Mouse (Mus musculus): ENCODE measurements around the gene P3h4. TPM values are rescaled to one million over a fixed set of nuclear protein-coding genes. Genes with fewer than 3 reads are reported as not detected.

Gene P3h4
- polyA plus RNA-seq (2016; fragmentation: Nextera tagmentation; extraction: Ambion mirVana) = 18.7 and 20.5 TPM in 2 replicates

DNA sequence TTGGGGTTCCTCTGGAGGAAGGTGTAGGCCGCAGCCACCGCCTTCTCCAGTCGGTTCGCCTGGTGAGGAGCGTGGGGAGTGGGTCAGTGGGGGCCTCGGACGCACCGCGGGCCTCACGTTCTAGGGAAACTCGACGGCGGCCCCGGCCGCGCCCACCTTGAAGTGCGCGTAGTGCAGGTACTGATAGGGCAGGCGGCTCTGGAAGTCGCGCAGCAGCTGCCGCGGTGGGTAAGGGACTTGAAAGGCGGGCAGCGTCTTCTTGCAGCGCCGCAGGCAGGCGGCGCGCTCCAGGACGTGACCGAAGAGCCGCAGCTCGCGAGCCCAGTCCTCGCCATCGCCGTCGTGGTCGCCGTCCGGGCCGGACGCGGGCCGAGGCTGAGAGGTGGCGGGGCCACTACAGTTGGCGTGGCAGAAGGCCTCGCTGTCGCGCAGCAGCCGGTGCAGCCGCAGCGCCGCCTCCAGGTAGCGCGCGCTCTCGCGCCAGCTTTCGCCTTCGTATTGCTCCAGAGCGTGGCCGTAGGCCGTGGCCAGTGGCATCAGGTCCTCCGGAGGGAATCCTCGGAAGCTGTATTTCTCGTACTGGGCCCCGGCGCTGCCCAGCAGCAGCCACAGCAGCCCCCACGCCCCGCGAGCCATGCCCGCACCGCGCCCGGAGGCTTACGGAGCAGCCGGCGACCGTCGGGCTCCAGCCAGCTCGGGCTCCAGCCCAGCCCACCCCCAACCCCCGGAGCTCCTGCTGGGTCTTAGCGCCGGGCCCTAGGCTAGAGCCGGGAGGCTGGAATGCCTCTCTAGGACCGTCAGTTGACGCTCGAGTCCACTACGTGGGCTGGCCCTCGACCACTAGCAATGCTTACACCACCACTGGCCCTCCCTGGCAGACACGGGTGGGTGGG is at the start of gene P3h4:
P3h4 (minus strand) TSS at position 816 of the 893 bp plus-strand sequence.
- peaks cover 10% of the 10 kb centered on the region for H3K36me3 ChIP-seq (replicated peaks)
- peak within 1 kb of the TSS; percentile 91 for H3K27ac ChIP-seq
- DNase-seq (ENCODE audit: extremely low spot score, low spot score) = peak; percentile 86
- no peaks in the 10 kb centered on the region for H3K9me3 ChIP-seq
- 1% methylated on average over 93 of the region's 93 CpGs for WGBS
- peak within 1 kb of the TSS; percentile 74 for H3K4me3 ChIP-seq
- peaks cover 51% of the 10 kb centered on the region for H3K27me3 ChIP-seq (ENCODE audit: poor library complexity, severe bottlenecking)
- H3K4me1 ChIP-seq = peaks cover 51% of the 10 kb centered on the region

DNA sequence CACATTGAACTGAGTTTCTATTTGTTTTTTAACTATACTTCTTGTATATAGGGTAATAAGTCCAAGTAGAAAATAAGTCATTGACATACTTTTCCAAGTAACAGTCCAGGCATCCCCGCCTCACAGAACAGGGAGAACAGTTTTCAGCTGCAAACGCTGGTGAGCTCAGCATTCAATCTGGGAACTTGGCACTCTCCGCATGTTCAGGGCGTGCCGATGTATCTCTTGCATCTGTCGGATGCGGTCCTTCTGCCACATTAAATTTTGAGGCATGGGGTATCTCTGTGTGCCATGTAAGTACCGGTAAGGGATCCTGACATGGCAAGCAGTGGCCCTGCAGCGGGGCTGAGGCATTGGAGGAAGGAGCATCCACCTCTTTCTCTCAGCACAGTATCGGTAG is 48.1 kb upstream of the P3h4 start:
- H3K36me3 ChIP-seq (replicated peaks) = peaks cover 80% of the 10 kb centered on the region
- H3K9me3 ChIP-seq = no peaks in the 10 kb centered on the region
- H3K27ac ChIP-seq = no peak overlapping the region
- 95% methylated on average over 10 of the region's 10 CpGs for WGBS
- no peak for DNase-seq (ENCODE audit: extremely low spot score, low spot score)
- H3K4me1 ChIP-seq = no peaks in the 10 kb centered on the region
- no peaks in the 10 kb centered on the region for H3K27me3 ChIP-seq (ENCODE audit: poor library complexity, severe bottlenecking)
- no peak overlapping the region for H3K4me3 ChIP-seq

GRCm38 (mm10) chr11:100457711-100458110 is 43.1 kb upstream of the P3h4 start:
- Histone ChIP-seq H3K27me3 (ENCODE audit: poor library complexity, severe bottlenecking) (no peaks in the 10 kb centered on the region), H3K36me3 (replicated peaks) (peaks cover 73% of the 10 kb centered on the region), H3K9me3 (no peaks in the 10 kb centered on the region), H3K4me1 (no peaks in the 10 kb centered on the region), H3K4me3 (no peak overlapping the region), H3K27ac (no peak overlapping the region)
- WGBS = 94% methylated on average over 5 of the region's 5 CpGs
- DNase-seq (ENCODE audit: extremely low spot score, low spot score) = no peak

DNA sequence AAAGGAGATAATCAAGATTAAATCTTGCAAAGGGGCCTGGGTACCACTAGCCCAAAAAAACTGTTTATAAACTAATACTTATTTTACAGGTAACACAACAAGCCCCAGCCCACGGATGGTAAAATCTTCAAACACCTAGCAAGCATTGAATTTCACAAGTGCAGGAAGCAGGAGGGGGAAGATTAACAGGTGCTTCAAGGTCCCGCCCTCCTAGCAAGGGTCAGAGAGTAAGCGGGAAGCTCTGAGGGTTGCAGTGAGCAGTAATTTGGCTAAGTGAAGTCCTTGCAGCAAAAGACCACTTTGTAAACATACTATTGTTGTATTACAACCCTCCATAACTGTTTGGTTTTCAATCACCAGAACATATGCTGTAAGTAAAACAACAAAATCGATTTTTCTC is 42.6 kb upstream of the P3h4 start:
- no peak for DNase-seq (ENCODE audit: extremely low spot score, low spot score)
- Histone ChIP-seq H3K36me3 (replicated peaks) (peaks cover 70% of the 10 kb centered on the region), H3K27ac (no peak overlapping the region), H3K4me1 (no peaks in the 10 kb centered on the region), H3K4me3 (no peak overlapping the region), H3K27me3 (ENCODE audit: poor library complexity, severe bottlenecking) (no peaks in the 10 kb centered on the region), H3K9me3 (peaks cover 2% of the 10 kb centered on the region; the same call in 1 of the 2 replicates)
- 88% methylated on average over 4 of the region's 4 CpGs for WGBS

DNA sequence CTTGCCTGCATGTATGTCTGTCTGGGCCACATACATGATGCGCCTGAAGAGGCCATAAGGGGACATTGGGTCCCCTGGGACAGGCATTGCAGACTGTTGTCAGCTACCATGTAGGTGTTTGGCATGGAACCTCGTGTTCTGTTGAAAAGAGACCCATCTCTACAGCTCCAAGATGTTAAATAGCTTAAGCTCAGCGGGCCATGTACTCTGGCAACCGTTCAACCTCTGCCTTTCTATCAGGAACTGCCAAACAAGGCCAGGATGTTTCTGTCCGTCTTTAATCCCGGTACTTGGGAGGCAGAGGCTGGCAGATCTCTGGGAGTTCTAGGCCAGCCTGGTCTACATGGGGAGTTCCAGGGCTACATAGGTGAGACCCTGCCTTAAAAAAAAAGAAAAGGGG is 28.0 kb upstream of the P3h4 start:
- H3K36me3 ChIP-seq (replicated peaks) = peaks cover 17% of the 10 kb centered on the region
- DNase-seq (ENCODE audit: extremely low spot score, low spot score) = no peak
- peaks cover 24% of the 10 kb centered on the region for H3K4me1 ChIP-seq
- H3K27ac ChIP-seq = no peak overlapping the region
- no peaks in the 10 kb centered on the region for H3K9me3 ChIP-seq
- no peak overlapping the region for H3K4me3 ChIP-seq
- WGBS = 92% methylated on average over 6 of the region's 6 CpGs
- H3K27me3 ChIP-seq (ENCODE audit: poor library complexity, severe bottlenecking) = no peaks in the 10 kb centered on the region

- Histone ChIP-seq H3K4me3 (peak within 1 kb of the TSS; percentile 70), H3K36me3 (replicated peaks) (peaks cover 25% of the 10 kb centered on the region), H3K27me3 (ENCODE audit: poor library complexity, severe bottlenecking) (no peaks in the 10 kb centered on the region), H3K4me1 (peaks cover 24% of the 10 kb centered on the region), H3K27ac (peak within 1 kb of the TSS; percentile 90), H3K9me3 (no peaks in the 10 kb centered on the region)
- DNase-seq (ENCODE audit: extremely low spot score, low spot score) = no peak
- WGBS = 91% methylated on average over 8 of the region's 8 CpGs
Measured at GRCm38 (mm10) chr11:100441797-100442196, 27.2 kb upstream of the P3h4 start, which contains the start of the genes Nt5c3b and Klhl10. Gene Nt5c3b, minus strand, starts transcription at chr11:100441808. Gene Klhl10, plus strand, starts transcription at chr11:100441917.

GRCm38 (mm10) chr11:100440691-100441522 is 26.3 kb upstream of the P3h4 start:
- Histone ChIP-seq H3K36me3 (replicated peaks) (peaks cover 34% of the 10 kb centered on the region), H3K27ac (peak overlapping the region; percentile 90), H3K4me3 (peak overlapping the region; percentile 70), H3K4me1 (peaks cover 28% of the 10 kb centered on the region), H3K27me3 (ENCODE audit: poor library complexity, severe bottlenecking) (no peaks in the 10 kb centered on the region), H3K9me3 (no peaks in the 10 kb centered on the region)
- WGBS = 2% methylated on average over 52 of the region's 52 CpGs
- DNase-seq (ENCODE audit: extremely low spot score, low spot score) = peak; percentile 72

- H3K27me3 ChIP-seq (ENCODE audit: poor library complexity, severe bottlenecking) = no peaks in the 10 kb centered on the region
- H3K4me1 ChIP-seq = peaks cover 35% of the 10 kb centered on the region
- no peaks in the 10 kb centered on the region for H3K9me3 ChIP-seq
- DNase-seq (ENCODE audit: extremely low spot score, low spot score) = no peak
- H3K36me3 ChIP-seq (replicated peaks) = peaks cover 59% of the 10 kb centered on the region
- H3K27ac ChIP-seq = no peak overlapping the region
- WGBS = 83% methylated on average over 1 of the region's 1 CpGs
- no peak overlapping the region for H3K4me3 ChIP-seq
Measured at GRCm38 (mm10) chr11:100437901-100438300, 23.3 kb upstream of the P3h4 start.

DNA sequence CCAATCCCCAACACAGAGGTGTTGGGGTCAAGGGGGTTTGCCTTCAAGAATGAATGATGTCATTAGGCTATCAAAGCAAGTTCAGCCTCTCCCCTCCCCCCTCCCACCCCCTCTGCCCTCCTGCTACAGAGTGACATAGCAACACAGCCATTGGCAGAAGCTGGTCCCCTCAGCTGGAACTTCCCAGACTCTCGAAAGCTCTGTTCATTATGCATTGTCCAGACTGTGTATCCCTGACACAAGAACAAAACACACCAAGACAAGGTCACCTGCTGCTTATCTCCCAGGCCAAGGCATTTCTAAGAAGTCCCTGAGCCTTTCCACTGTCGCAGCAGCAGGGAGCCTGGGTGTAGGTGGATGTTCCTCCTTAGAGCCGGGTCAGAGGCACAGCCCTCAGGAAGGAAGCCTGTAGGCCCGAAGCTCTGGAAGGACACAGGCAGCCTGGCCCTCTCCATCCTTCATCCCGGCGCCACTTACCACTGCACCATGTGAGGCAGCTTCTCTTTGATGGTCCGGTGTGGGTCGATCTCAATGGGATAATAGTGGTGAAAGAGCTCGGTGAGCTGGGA is 21.1 kb upstream of the P3h4 start:
- no peaks in the 10 kb centered on the region for H3K27me3 ChIP-seq (ENCODE audit: poor library complexity, severe bottlenecking)
- peaks cover 79% of the 10 kb centered on the region for H3K36me3 ChIP-seq (replicated peaks)
- H3K4me3 ChIP-seq = no peak overlapping the region
- no peak for DNase-seq (ENCODE audit: extremely low spot score, low spot score)
- H3K9me3 ChIP-seq = no peaks in the 10 kb centered on the region
- H3K27ac ChIP-seq = no peak overlapping the region
- WGBS = 74% methylated on average over 9 of the region's 9 CpGs
- peaks cover 24% of the 10 kb centered on the region for H3K4me1 ChIP-seq

- WGBS = 93% methylated on average over 5 of the region's 5 CpGs
- no peaks in the 10 kb centered on the region for H3K9me3 ChIP-seq
- H3K36me3 ChIP-seq (replicated peaks) = peaks cover 80% of the 10 kb centered on the region
- DNase-seq (ENCODE audit: extremely low spot score, low spot score) = no peak
- no peaks in the 10 kb centered on the region for H3K27me3 ChIP-seq (ENCODE audit: poor library complexity, severe bottlenecking)
- peaks cover 11% of the 10 kb centered on the region for H3K4me1 ChIP-seq
- H3K4me3 ChIP-seq = no peak overlapping the region
- H3K27ac ChIP-seq = no peak overlapping the region
Measured at GRCm38 (mm10) chr11:100432002-100432401, 17.4 kb upstream of the P3h4 start.

DNA sequence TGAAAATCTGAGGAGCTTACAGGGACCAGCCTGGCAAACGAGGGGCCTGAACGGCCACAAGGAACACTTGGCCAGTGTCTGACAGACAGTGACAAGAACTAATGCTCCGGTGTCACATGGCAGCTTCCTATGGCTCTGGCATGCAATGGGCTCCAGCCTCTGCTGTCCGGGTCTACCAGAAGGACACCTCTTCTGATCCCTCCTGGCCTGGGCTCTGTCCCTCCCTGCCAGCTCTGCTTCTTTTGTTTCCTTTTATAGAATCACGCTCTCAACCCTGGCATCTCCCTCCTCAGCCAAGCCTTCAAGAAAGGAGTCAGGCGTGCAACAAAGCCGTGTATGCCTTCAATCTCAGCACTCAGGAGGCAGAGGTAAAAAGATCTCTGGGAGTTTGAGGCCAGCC is 15.4 kb upstream of the P3h4 start:
- Histone ChIP-seq H3K27ac (no peak overlapping the region), H3K9me3 (no peaks in the 10 kb centered on the region), H3K4me3 (no peak overlapping the region), H3K4me1 (0 out of 2 replicates have a peak, but pooled peaks cover 10% of the 10 kb centered on the region), H3K36me3 (replicated peaks) (peaks cover 71% of the 10 kb centered on the region), H3K27me3 (ENCODE audit: poor library complexity, severe bottlenecking) (no peaks in the 10 kb centered on the region)
- DNase-seq (ENCODE audit: extremely low spot score, low spot score) = no peak
- 94% methylated on average over 7 of the region's 7 CpGs for WGBS

DNA sequence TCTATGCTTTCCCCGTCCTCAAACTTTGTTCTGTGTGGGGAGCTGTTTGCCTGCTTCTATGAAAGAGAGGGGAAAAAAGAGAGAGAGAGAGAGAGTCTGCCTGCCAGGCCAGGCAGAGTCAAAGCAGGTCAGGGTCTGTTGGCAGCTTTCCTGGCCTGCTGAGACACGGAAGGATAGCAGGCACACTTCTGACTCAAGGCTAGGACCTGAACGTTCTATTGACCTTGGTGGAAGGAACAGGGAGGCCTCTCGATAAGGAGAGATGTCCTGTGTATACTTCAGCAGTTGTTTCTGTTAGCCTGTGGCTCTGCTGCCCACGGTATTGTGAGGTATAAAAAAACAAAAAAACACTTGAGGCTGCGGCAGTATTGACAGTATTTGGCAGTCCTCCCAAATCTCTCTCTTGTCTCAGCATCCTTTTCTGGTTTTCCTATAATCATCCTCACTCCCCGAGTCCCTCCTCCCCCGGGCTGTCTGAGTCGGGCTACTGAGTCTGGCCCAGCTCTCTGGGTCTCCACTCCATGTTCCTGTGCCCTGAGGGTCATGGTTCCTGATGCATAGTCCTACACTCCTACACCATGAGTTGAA is 14.1 kb upstream of the P3h4 start:
- peaks cover 72% of the 10 kb centered on the region for H3K36me3 ChIP-seq (replicated peaks)
- H3K27ac ChIP-seq = no peak overlapping the region
- DNase-seq (ENCODE audit: extremely low spot score, low spot score) = no peak
- no peak overlapping the region for H3K4me3 ChIP-seq
- no peaks in the 10 kb centered on the region for H3K27me3 ChIP-seq (ENCODE audit: poor library complexity, severe bottlenecking)
- no peaks in the 10 kb centered on the region for H3K9me3 ChIP-seq
- 89% methylated on average over 9 of the region's 9 CpGs for WGBS
- H3K4me1 ChIP-seq = 0 out of 2 replicates have a peak, but pooled peaks cover 10% of the 10 kb centered on the region
